Mouse (Mus musculus) right cerebral cortex, postnatal 10 days (tissue): ENCODE measurements at regions not wholly inside any gene's neighbourhood (a gene's known extent, or its start where the extent isn't known, plus 50 kb on each side); places are given as distances from the start of the nearest gene placed in this dataset.

Experiments
- DNase-seq, 2 experiments: peaks; one replicate each; pipeline ENCODE4 v3.0.0; 2021; ENCODE audit warnings: low spot score in 2 of 2

- no peak for DNase-seq
These were observed 432.6 kb downstream of the Mctp2 start for GRCm38 (mm10) chr7:71873817-71874216.

- no peak for DNase-seq
These were observed 433.5 kb downstream of the Mctp2 start for GRCm38 (mm10) chr7:71872912-71873311.

GRCm38 (mm10) chr7:71867090-71867489 is 439.3 kb downstream of the Mctp2 start:
- peak; percentile 72 to 80 for DNase-seq

GRCm38 (mm10) chr7:71865371-71866166 is 440.8 kb downstream of the Mctp2 start:
- DNase-seq = no peak

- no peak for DNase-seq
These were observed 453.5 kb downstream of the Mctp2 start for GRCm38 (mm10) chr7:71852864-71853263.

- no peak for DNase-seq
These were observed 457.2 kb downstream of the Mctp2 start for GRCm38 (mm10) chr7:71849174-71849573.

- DNase-seq = no peak
These were observed 468.6 kb downstream of the Mctp2 start for GRCm38 (mm10) chr7:71837845-71838244.

GRCm38 (mm10) chr7:71831790-71832525 is 474.4 kb downstream of the Mctp2 start:
- no peak for DNase-seq

- no peak for DNase-seq
These were observed 476.8 kb downstream of the Mctp2 start for GRCm38 (mm10) chr7:71829567-71829966.

GRCm38 (mm10) chr7:71816138-71816537 is 464.9 kb upstream of the Gm10295 start:
- DNase-seq = peak in 1 of 2 experiments; percentile 43

GRCm38 (mm10) chr7:71794201-71794600 is 442.9 kb upstream of the Gm10295 start:
- DNase-seq = no peak

- no peak for DNase-seq
These were observed 437.1 kb upstream of the Gm10295 start for GRCm38 (mm10) chr7:71788401-71788800.

GRCm38 (mm10) chr7:71782496-71782895 is 431.2 kb upstream of the Gm10295 start:
- no peak for DNase-seq

GRCm38 (mm10) chr7:71749886-71750285 is 398.6 kb upstream of the Gm10295 start:
- no peak for DNase-seq

GRCm38 (mm10) chr7:71746118-71746897 is 395.0 kb upstream of the Gm10295 start:
- DNase-seq = no peak

GRCm38 (mm10) chr7:71728509-71728908 is 377.2 kb upstream of the Gm10295 start:
- DNase-seq = no peak

GRCm38 (mm10) chr7:71708209-71708608 is 356.9 kb upstream of the Gm10295 start:
- no peak for DNase-seq

- no peak for DNase-seq
These were observed 354.9 kb upstream of the Gm10295 start for GRCm38 (mm10) chr7:71706201-71706600.

- DNase-seq = peak; percentile 33 to 39
These were observed 354.3 kb upstream of the Gm10295 start for GRCm38 (mm10) chr7:71705426-71706050.

- DNase-seq = no peak
These were observed 353.5 kb upstream of the Gm10295 start for GRCm38 (mm10) chr7:71704661-71705240.
